Mouse (Mus musculus): ENCODE measurements at regions not wholly inside any gene's neighbourhood (a gene's known extent, or its start where the extent isn't known, plus 50 kb on each side); places are given as distances from the start of the nearest gene placed in this dataset.

DNA sequence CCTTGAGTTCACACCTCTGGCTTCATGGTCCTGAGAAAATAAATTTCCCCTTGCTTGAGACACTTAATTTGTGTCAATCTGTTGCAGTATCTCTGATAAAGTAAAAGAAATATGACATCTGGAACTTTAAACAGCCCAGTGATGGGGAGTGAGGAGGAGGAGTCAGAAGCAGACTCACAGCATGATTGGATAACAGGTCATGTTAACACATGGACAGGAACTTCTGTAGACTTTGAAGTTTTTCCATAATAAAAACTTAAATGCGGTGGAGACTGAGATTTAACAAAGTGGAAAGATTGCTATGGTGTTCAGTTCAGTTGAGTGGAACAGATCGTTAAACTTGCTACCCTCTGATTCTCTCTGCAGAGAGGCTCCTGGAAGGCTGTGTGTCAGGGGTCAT lies 143.7 kb upstream of the Gm10306 start:
- no peak for TF ChIP-seq CTCF (IDR thresholded peaks at IDR 0.05; ENCODE audit: borderline replicate concordance, insufficient read depth, low read depth, low read length)
- TF ChIP-seq POLR2A (IDR thresholded peaks at IDR 0.05; ENCODE audit: borderline replicate concordance, insufficient read depth, low read length): no peak
